Mouse (Mus musculus) forebrain, embryonic 11.5 days (tissue): ENCODE data around the gene Ldhc. TPM values are rescaled to one million over a fixed set of nuclear protein-coding genes. Genes with fewer than 3 reads are reported as not detected.
"Not testable (repeated sequence)": the region's sequence is repeated elsewhere in the genome, so short reads cannot be mapped to it uniquely, and the experiment has no call there.

Experiments used
- ATAC-seq: fragments of 200-750 bp; cut with Nextera tagmentation; replicated peaks from 2 replicates; pipeline ENCODE4 v1.8.0; 2017; ENCODE audit warnings: moderate TSS enrichment; ENCODE audit not compliant: low FRiP score
- DNase-seq: peaks from one replicate; pipeline ENCODE4 v3.0.0-alpha.2; 2017; ENCODE audit warnings: low spot score
- H3K27ac ChIP-seq: fragments of 300-500 bp; sonication (generic); 2 replicates; pipeline ENCODE4 v1.5.1; 2014; ENCODE audit warnings: low read depth, low read length
- H3K27me3 ChIP-seq: fragments of 300-500 bp; sonication (generic); 2 replicates; pipeline ENCODE4 v1.6.1; 2014; ENCODE audit warnings: mild to moderate bottlenecking, low read length, mixed read lengths; ENCODE audit not compliant: control insufficient read depth, insufficient read depth
- H3K36me3 ChIP-seq: fragments of 300-500 bp; sonication (generic); 2 replicates; pipeline ENCODE4 v1.6.1; 2014; ENCODE audit warnings: mild to moderate bottlenecking, low read length, moderate library complexity, mixed read lengths; ENCODE audit not compliant: control insufficient read depth, insufficient read depth
- H3K4me1 ChIP-seq: fragments of 300-500 bp; sonication (generic); replicated peaks from 2 replicates; pipeline ENCODE4 v1.6.1; 2014; ENCODE audit warnings: low read length, mixed read lengths; ENCODE audit not compliant: control insufficient read depth, insufficient read depth
- H3K4me2 ChIP-seq: fragments of 300-500 bp; sonication (generic); 2 replicates; pipeline ENCODE4 v1.6.1; 2014; ENCODE audit warnings: low read depth, mild to moderate bottlenecking, low read length, moderate library complexity, mixed read lengths; ENCODE audit not compliant: severe bottlenecking
- H3K4me3 ChIP-seq: fragments of 300-500 bp; sonication (generic); 2 replicates; pipeline ENCODE4 v1.5.1; 2014; ENCODE audit warnings: low read depth, low read length
- H3K9ac ChIP-seq: fragments of 300-500 bp; sonication (generic); 2 replicates; pipeline ENCODE4 v1.6.1; 2014; ENCODE audit warnings: low read length
- H3K9me3 ChIP-seq: fragments of 300-500 bp; sonication (generic); 2 replicates; pipeline ENCODE4 v1.6.1; 2016; ENCODE audit warnings: low read length, mixed read lengths; ENCODE audit not compliant: control insufficient read depth
- WGBS: fragments of 180-500 bp; shearing (Covaris S2); extraction: QIAGEN DNeasy Blood & Tissue Kit; methylation state at CpG from one replicate; pipeline ENCODE4 v1.1.7; 2014; 5-methylcytosine and 5-hydroxymethylcytosine counted together
- polyA plus RNA-seq: library from polyadenylated mRNA; unstranded; fragments of >200 nt; fragmentation: Nextera tagmentation; extraction: Ambion mirVana; gene quantifications from 2 replicates; pipeline ENCODE4 v1.2.1, GENCODE M21; 2014

Ldhc gene
- polyA plus RNA-seq, 1 experiment from 2014 or later = 0.13 TPM

- H3K27ac ChIP-seq = no peak overlapping the region
- no peak overlapping the region for H3K9ac ChIP-seq
- no peaks in the 10 kb centered on the region for H3K4me1 ChIP-seq
- ATAC-seq (no peak), DNase-seq (no peak)
- H3K9me3 ChIP-seq = no peaks in the 10 kb centered on the region
- WGBS = 84% methylated on average over 4 of the region's 4 CpGs
- no peak overlapping the region for H3K4me2 ChIP-seq
- H3K36me3 ChIP-seq = no peaks in the 10 kb centered on the region
- H3K27me3 ChIP-seq = no peaks in the 10 kb centered on the region
- no peak overlapping the region for H3K4me3 ChIP-seq
Observed at GRCm38 (mm10) chr7:46871988-46872387, 11.0 kb downstream of the Ldhc start.

DNA sequence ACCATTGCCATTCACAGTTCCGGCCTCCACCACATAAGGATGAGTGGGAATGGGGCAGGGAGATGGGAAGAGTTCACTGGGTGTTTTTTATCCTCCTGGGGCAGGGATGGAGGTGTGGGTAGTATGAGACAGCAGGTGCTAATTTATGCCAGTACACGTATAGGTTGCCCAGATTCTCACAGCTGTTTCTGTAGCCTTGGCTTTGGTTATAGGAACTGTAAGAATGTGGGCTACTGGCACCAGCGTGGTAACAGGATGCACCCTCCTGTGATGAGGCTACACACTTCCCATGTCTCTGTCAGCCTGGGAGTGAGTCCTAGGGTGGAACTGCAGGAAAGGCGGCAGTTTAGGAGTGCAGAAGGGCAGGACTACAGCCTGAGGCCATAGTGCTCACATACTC is 15.8 kb downstream of the Ldhc start:
- no peaks in the 10 kb centered on the region for H3K27me3 ChIP-seq
- no peaks in the 10 kb centered on the region for H3K9me3 ChIP-seq
- no peak overlapping the region for H3K4me2 ChIP-seq
- 86% methylated on average over 4 of the region's 4 CpGs for WGBS
- H3K36me3 ChIP-seq = no peaks in the 10 kb centered on the region
- no peak overlapping the region for H3K9ac ChIP-seq
- ATAC-seq = no peak
- no peak overlapping the region for H3K27ac ChIP-seq
- no peaks in the 10 kb centered on the region for H3K4me1 ChIP-seq
- no peak overlapping the region for H3K4me3 ChIP-seq
- DNase-seq = no peak

GRCm38 (mm10) chr7:46877255-46877654 is 16.3 kb downstream of the Ldhc start:
- no peak for ATAC-seq

DNA sequence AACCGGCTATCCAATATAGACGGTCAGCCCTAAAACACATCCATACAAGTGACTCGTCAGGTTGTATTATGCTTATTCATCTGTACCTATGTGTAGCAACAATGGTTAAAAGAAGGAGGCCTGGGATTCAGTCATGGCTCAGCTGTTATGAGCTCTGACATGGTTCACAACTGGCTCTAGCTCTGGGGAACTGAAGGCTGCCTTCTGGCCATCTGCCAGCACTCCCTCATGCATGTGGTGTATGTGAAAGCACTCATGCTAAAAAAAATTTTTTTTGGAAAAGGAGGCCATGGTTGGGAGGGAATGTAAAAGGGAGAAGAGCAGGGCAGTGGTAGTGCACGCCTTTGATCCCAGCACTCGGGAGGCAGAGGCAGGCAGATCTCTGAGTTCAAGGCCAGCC is 18.8 kb downstream of the Ldhc start:
- Histone ChIP-seq H3K4me2 (no peak overlapping the region), H3K27me3 (no peaks in the 10 kb centered on the region), H3K4me3 (no peak overlapping the region), H3K9me3 (no peaks in the 10 kb centered on the region), H3K36me3 (no peaks in the 10 kb centered on the region; the same call in 1 of the 2 replicates), H3K4me1 (no peaks in the 10 kb centered on the region), H3K27ac (no peak overlapping the region), H3K9ac (no peak overlapping the region)
- DNase-seq (no peak), ATAC-seq (no peak)
- WGBS = 93% methylated on average over 5 of the region's 5 CpGs

More at GRCm38 (mm10) chr7:46877255-46877654, 16.3 kb downstream of the Ldhc start:
- Histone ChIP-seq H3K4me3 (no peak overlapping the region), H3K9me3 (no peaks in the 10 kb centered on the region), H3K27me3 (no peaks in the 10 kb centered on the region), H3K9ac (no peak overlapping the region), H3K4me1 (no peaks in the 10 kb centered on the region), H3K4me2 (no peak overlapping the region), H3K27ac (no peak overlapping the region), H3K36me3 (no peaks in the 10 kb centered on the region)
- DNase-seq = no peak
- whole genome bisulfite sequencing = 87% methylated on average over 6 of the region's 6 CpGs

- H3K4me1 ChIP-seq = no peaks in the 10 kb centered on the region
- no peak overlapping the region for H3K27ac ChIP-seq
- no peak overlapping the region for H3K4me3 ChIP-seq
- 93% methylated on average over 2 of the region's 2 CpGs for WGBS
- DNase-seq = no peak
- no peak overlapping the region for H3K4me2 ChIP-seq
- ATAC-seq = no peak
- no peaks in the 10 kb centered on the region for H3K9me3 ChIP-seq
- no peaks in the 10 kb centered on the region for H3K27me3 ChIP-seq
- H3K36me3 ChIP-seq = no peaks in the 10 kb centered on the region; the same call in 1 of the 2 replicates
- no peak overlapping the region for H3K9ac ChIP-seq
Observed at GRCm38 (mm10) chr7:46880992-46881391, 20.0 kb downstream of the Ldhc start.

- not testable (repeated sequence) for ATAC-seq, H3K9me3 ChIP-seq, H3K4me1 ChIP-seq, H3K9ac ChIP-seq, H3K4me2 ChIP-seq, H3K27me3 ChIP-seq, DNase-seq, H3K27ac ChIP-seq, H3K36me3 ChIP-seq, H3K4me3 ChIP-seq
- 87% methylated on average over 6 of the region's 8 CpGs for WGBS
Observed at GRCm38 (mm10) chr7:46881941-46882340, 20.9 kb downstream of the Ldhc start.

GRCm38 (mm10) chr7:46883304-46883703 is 22.3 kb downstream of the Ldhc start:
- H3K9me3 ChIP-seq = no peaks in the 10 kb centered on the region
- ATAC-seq (no peak), DNase-seq (no peak)
- H3K27me3 ChIP-seq = no peaks in the 10 kb centered on the region
- no peak overlapping the region for H3K27ac ChIP-seq
- no peaks in the 10 kb centered on the region for H3K4me1 ChIP-seq
- H3K9ac ChIP-seq = no peak overlapping the region
- 94% methylated on average over 3 of the region's 3 CpGs for WGBS
- H3K4me3 ChIP-seq = no peak overlapping the region
- H3K36me3 ChIP-seq = peaks cover 9% of the 10 kb centered on the region
- no peak overlapping the region for H3K4me2 ChIP-seq

DNA sequence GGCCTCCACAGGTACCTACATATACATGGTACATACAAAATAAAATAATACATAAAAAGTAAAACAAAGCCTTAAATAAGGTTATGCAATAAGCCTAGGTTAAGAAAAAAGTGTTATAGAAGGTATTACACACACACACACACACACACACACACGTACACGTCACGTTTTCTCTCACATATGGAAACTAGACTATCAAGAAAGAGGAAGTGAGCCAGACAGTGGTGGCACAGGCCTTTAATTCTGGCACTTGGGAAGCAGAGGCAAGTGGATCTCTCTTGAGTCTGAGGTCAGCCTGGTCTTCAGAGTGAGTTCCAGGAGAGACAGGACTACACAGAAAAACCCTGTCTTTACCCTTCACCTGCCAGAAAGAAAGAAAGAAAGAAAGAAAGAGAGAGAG is 34.5 kb downstream of the Ldhc start:
- Histone ChIP-seq H3K27ac (no peak overlapping the region), H3K4me1 (no peaks in the 10 kb centered on the region), H3K36me3 (peaks cover 26% of the 10 kb centered on the region), H3K4me3 (no peak overlapping the region), H3K9me3 (no peaks in the 10 kb centered on the region), H3K9ac (no peak overlapping the region), H3K27me3 (no peaks in the 10 kb centered on the region), H3K4me2 (no peak overlapping the region)
- DNase-seq (no peak), ATAC-seq (no peak)
- whole genome bisulfite sequencing = 88% methylated on average over 3 of the region's 3 CpGs

DNA sequence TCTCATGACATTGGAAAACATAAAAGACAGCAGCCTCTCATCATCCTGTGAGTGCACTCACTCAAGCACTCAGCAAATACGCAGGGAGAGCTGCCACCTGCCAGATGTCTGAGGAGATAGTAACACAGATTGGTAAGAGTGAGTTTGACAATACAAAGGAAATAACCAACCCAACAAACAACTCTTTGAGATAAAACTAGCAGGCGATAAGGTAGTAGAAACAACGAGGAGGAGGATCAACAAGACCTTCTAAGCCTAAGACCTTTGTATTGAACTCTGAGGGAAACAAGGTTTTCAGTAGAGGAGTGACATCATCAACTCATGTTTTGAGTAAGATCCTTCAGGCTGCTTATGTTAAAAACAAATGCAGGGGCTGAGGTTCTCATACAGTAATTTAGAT is 38.3 kb downstream of the Ldhc start:
- 94% methylated on average over 3 of the region's 3 CpGs for WGBS
- no peak overlapping the region for H3K27ac ChIP-seq
- H3K36me3 ChIP-seq = peaks cover 18% of the 10 kb centered on the region

More for the DNA sequence above, 38.3 kb downstream of the Ldhc start:
- H3K4me2 ChIP-seq = no peak overlapping the region
- DNase-seq = no peak
- H3K9ac ChIP-seq = no peak overlapping the region
- no peak overlapping the region for H3K4me3 ChIP-seq
- no peak for ATAC-seq
- no peaks in the 10 kb centered on the region for H3K4me1 ChIP-seq
- H3K9me3 ChIP-seq = no peaks in the 10 kb centered on the region
- no peaks in the 10 kb centered on the region for H3K27me3 ChIP-seq
